Mouse (Mus musculus): ENCODE results near the gene Auts2.

DNA sequence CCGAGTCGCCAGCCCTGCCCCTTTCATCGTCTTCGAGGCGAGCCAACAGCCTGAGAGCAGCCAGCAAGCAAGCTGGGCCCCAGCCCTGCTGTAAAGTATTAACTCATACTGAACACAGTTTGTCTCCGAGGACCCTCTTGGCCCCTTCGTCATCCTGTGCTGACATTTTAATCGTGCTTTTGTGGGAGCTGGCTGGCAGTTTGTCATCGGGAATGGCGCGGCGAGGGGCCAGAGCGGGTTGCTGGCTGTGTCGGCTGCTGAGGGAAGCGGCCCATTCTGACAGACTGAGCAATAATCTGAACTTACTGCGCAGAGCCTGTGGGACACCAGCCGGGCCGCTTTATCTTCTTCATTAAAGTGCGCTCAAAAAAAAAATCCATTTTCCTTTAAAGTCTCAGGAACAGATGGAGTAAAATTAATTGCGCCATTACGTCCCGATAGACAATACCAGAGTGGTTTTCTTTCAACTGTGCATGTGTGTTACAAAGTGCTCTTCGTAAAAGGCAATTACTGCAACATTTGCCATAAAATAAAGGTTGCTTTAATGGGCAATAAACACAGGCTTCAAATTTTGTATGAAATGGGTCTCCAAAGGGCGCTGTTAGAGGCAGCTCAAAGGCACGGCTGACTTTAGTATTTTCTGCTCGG lies 957.3 kb downstream of the Auts2 start:
- no peak for TF ChIP-seq POLR2A (IDR thresholded peaks at IDR 0.05; ENCODE audit: low read depth, low read length)
- no peak for TF ChIP-seq CTCF (IDR thresholded peaks at IDR 0.05; ENCODE audit: extremely low read depth, insufficient read length, insufficient replicate concordance, low read depth, low read length)

All from small intestine, adult 2 months (tissue).